Mouse (Mus musculus) cerebellum, adult (tissue): ENCODE data around the gene Sox5.

Source experiments
- ATAC-seq: cut with Nextera tagmentation; 2 replicates; pipeline ENCODE4 v1.9.2; 2017; ENCODE audit warnings: mild to moderate bottlenecking, moderate library complexity, mixed read lengths; ENCODE audit not compliant: insufficient number of reproducible peaks, low FRiP score, low TSS enrichment

The Sox5 gene

GRCm38 (mm10) chr6:143918405-143918947 is 863.3 kb downstream of the Sox5 start:
- ATAC-seq, result no peak

DNA sequence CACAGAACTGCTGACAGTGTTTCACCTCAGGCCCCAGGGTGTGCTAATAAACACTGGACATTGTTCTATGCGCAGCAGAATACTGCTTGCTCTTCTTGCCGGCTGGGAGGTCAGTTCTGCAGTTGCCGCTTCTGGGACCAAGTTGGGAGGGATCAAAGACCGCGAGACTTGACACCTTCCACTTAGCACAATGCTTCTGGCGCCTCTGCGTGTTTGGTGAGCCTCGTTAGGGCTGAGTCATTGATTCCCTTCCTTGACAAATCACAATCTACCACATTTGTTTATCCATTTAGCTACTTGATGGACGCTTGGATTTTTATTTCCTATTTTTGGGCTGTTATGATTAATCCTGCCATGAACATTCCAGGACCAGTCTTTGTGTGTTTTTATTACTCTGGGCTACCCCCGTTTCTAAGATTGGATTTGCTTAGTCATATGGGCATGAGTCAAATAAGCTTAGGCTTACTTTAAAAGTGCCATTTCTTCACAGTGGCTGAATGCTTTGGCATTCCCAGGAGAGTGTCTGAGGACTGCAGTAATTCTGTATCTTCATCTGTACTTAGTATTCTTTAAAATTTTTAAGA is 865.5 kb downstream of the Sox5 start:
- no peak for ATAC-seq

DNA sequence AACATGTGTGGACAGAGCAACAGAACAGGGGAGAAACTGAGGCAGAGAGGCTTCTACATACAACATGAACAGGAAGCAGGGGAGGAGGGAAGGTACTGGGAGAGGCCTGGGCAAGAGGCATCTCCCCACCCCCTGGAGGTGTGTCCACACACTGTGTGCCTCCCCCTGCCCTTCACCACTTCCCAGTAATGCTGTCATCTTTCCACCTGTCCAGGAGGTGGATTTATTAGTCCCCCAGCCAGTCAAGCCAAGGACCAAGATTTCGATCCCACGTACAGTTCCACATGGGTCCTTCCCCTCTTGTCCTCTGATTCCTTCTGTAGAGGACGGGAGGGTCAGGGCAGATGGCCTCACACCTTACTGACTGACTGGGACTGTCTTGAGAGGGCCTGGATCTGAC is 866.1 kb downstream of the Sox5 start:
- no peak for ATAC-seq

DNA sequence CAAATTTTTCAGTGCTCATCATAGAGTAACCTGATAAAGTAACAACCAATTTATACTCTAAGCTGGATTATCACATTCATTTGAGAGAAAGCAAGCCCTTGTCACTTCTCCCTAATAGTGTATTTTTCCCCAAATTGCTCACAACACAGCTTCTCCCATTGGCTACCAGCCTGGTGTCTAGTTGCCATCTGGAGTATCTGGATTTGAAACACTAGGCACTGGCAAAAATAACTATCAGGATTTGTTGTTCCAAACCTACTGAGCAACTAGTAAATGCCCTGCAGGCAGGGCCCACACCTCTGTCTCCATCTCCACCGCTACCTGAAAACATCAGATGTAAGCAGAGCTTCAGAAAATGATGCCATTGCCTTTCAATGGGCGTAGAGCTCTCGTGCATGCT is 869.5 kb downstream of the Sox5 start:
- no peak for ATAC-seq

DNA sequence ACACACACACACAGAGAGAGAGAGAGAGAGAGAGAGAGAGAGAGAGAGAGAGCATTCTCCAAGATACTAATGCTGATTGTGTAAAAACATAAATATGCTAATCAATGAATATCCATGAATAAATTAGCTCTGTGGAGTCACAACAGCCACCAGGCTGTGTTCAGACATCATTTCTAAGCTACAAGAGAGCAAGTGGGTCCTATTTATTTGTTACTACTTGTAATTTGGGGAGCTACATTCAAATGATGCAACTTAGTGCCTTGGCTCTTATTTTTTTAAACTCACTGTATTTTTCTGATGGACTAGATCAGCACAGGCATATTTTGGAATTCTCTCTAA is 877.1 kb downstream of the Sox5 start:
- ATAC-seq, result no peak

DNA sequence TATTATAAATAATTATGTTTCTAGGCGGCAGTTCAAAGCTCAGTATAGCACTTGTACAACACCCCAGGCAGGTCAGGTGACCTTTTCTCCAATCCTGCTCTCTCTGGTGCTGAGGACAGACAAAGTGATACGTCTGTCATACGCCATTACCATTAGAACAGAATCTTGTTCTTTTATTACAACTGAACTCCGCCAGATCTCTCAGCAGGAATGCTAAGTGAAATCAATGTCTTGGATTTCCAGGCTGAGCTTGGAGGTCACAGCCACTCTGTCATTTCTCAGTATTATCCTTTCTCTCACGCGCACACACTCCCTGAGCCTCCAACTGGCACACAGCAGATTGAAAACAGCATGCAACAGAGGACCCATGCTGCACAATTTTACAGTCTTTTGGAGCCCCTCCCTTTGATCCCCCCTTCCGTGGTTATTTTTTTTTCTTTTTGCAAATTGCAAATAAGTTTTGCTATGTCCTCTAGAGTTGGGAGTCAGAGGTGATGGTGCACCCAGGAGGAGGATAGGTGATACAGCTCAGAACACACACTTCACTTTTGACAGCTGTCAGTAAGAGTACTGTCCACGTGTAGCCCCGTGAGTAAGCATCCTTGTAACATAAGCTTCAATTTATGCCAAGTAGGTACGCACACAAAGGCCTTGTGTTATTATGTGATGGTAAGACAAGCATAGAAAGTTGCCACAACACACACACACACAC is 877.6 kb downstream of the Sox5 start:
- no peak for ATAC-seq

- ATAC-seq, result no peak
Observed at GRCm38 (mm10) chr6:143900871-143901270, 880.9 kb downstream of the Sox5 start.

- ATAC-seq, result no peak
Observed at GRCm38 (mm10) chr6:143895092-143895491, 886.7 kb downstream of the Sox5 start.

DNA sequence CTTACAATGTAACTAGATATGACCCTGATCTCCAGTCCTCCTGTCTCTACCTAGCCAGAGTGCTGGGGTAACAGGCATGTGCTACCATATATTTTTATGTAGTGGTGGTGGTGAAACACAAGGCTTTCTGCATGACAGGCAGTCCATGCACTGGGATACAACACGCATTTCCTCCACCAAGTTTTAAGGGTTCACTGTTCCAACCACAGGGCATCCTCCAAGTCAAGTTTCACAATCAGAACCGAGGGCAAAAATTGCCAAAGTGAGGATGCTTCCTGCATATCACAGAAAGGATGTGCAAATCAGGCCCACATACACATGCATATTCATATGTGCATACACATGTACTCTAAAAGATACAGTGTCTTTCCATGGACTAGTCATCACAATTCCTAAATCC is 888.9 kb downstream of the Sox5 start:
- no peak for ATAC-seq

DNA sequence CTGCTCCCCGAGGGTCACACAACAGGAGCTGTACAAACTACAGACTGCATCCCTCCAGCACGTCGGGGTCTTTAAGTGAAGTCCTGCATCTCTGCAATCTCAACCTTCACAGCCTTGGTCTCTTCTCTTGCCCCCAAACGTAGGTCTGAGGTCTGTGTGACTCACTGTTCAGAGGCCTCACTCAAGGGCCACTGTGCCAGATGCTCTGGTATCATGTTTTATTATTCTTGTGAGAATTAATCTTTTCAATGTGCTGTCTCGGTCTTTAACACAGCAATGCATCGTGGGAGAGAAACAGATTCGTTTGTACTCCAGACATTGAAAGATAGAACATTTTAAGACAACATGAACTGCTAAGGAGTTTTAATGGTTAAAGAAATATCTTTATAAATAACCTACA is 893.2 kb downstream of the Sox5 start:
- ATAC-seq, result no peak

GRCm38 (mm10) chr6:143878525-143878924 is 903.3 kb downstream of the Sox5 start:
- no peak for ATAC-seq

DNA sequence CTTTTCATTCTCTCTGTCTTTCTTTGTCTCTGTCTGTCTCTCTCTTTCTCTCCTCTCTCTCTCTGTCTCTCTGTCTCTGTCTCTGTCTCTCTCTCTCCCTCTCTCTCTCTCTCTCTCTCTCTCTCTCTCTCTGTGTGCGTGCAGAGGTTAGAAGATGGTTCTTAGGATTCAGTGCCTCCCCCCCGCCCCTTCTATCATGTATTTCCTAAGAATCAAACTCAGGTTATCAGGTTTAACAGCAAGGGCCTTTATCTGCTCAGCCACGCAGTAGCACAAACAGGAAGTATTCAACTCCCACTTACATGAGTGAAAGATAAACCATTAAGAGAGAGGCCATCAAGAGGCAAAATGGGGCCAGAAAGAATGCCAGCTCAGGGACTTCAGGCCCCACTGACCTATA is 913.0 kb downstream of the Sox5 start:
- no peak for ATAC-seq

GRCm38 (mm10) chr6:143868155-143868685 is 913.6 kb downstream of the Sox5 start:
- no peak for ATAC-seq

DNA sequence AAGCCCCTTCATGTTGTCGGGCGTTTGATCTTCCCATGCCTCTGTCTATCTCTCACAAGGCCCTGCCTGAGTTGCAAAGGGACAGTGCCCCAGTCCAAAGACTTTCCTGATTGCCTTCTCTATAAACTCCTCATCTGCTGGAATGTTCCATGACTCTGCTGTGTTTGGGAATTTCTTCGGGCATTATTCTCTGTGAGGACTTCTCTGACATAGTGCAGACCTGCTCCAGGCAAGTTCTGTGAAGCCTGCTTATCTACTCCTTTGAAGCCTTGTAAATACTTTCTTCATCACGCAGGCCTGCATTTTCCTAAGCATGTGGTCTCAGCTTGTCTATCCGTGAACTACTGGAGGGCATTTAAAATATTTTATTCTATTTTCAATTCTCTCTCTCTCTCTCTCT is 914.7 kb downstream of the Sox5 start:
- ATAC-seq, result no peak

DNA sequence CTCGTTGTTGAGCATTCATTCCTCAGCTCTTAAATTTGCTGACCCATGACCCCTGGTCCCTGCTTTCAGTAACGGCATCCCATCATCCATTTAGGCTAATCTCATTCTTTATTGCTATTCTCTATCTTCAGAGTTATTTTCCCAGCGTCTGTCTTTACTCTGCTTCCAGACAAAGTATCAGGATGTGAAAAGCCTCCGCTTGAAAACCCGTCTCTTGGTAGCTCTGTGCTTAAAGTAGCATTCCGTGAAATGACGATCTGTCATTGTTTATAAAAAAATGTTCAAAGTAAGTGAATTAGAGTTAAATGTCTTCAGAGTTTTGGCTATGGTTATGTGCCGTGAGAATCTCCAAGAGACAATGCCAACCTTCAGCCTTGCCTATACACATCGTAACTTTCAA is 915.2 kb downstream of the Sox5 start:
- no peak for ATAC-seq

DNA sequence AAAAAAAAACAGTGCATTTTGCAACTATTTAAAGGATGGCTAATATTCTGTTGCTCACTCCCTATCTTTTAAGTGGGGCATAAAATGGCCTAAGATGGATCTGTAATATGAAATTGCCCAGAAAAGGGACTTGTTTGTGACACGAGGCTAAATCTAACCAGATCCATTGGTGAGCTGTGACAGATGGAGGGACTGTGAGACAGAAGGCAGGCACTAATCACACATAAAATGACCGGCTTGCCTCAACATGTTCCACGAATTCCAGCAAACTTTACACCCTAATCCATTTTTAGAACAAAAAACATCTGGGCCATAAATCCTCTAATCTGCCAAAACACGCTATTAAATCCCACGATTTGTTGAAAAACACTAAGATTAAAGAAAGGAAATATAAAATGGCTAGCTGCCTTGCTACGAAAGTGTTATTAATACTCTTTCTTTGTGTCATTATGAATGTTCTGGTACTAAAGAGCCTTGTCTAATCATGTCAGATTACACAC is 919.1 kb downstream of the Sox5 start:
- no peak for ATAC-seq

- no peak for ATAC-seq
Observed at GRCm38 (mm10) chr6:143860036-143860435, 921.7 kb downstream of the Sox5 start.

GRCm38 (mm10) chr6:143859535-143859934 is 922.2 kb downstream of the Sox5 start:
- no peak for ATAC-seq

DNA sequence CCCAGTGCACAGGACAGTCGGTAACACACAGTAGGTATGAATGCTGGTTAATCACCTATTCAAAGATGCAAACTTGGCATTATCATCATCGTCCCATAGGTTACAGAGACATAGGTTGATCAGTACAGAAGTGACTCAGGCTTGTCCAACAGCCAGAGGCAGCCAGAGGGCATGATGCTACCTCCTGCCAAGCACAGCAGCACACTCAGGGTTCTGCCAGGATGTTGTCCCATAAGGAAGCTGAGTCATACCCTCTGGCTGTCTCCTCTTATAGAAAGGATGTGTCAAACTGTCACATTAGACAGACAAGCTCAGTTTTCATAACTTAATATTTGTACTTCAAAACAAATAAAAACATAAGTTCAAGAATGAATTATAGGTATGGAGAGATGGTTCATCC is 923.2 kb downstream of the Sox5 start:
- no peak for ATAC-seq

- ATAC-seq, result no peak
Observed at GRCm38 (mm10) chr6:143857376-143857775, 924.4 kb downstream of the Sox5 start.

GRCm38 (mm10) chr6:143855421-143855820 is 926.4 kb downstream of the Sox5 start:
- no peak for ATAC-seq

- ATAC-seq, result no peak
Observed at GRCm38 (mm10) chr6:143854031-143854430, 927.7 kb downstream of the Sox5 start.
